Mouse (Mus musculus) midbrain, embryonic 16.5 days (tissue): ENCODE data around the gene 4932438H23Rik. TPM values are rescaled to one million over a fixed set of nuclear protein-coding genes. Genes with fewer than 3 reads are reported as not detected.
A peak's percentile ranks its signal among the peaks of the same experiment; 100 is the strongest.

ENCODE experiments used
- ATAC-seq: fragments of 200-750 bp; cut with Nextera tagmentation; 2 replicates; pipeline ENCODE4 v1.8.0; 2017; ENCODE audit warnings: moderate TSS enrichment
- H3K27ac ChIP-seq: fragments of 300-500 bp; sonication (generic); 2 replicates; pipeline ENCODE4 v1.5.1; 2014; ENCODE audit warnings: mild to moderate bottlenecking, low read length, mixed read lengths
- H3K27me3 ChIP-seq: fragments of 300-500 bp; sonication (generic); 2 replicates; pipeline ENCODE4 v1.6.1; 2014; ENCODE audit warnings: low read depth, low read length, mixed read lengths; ENCODE audit not compliant: control insufficient read depth, insufficient read depth
- H3K36me3 ChIP-seq: fragments of 300-500 bp; sonication (generic); 2 replicates; pipeline ENCODE4 v1.6.1; 2014; ENCODE audit warnings: mild to moderate bottlenecking, low read length, moderate library complexity, mixed read lengths; ENCODE audit not compliant: control insufficient read depth, insufficient read depth
- H3K4me1 ChIP-seq: fragments of 300-500 bp; sonication (generic); 2 replicates; pipeline ENCODE4 v1.6.1; 2014; ENCODE audit warnings: mild to moderate bottlenecking, low read length, mixed read lengths; ENCODE audit not compliant: control insufficient read depth, insufficient read depth
- H3K4me2 ChIP-seq: fragments of 300-500 bp; sonication (generic); 2 replicates; pipeline ENCODE4 v1.6.1; 2014; ENCODE audit warnings: mild to moderate bottlenecking, low read length, mixed read lengths
- H3K4me3 ChIP-seq: fragments of 300-500 bp; sonication (generic); 2 replicates; pipeline ENCODE4 v1.5.1; 2014; ENCODE audit warnings: low read depth, mild to moderate bottlenecking, low read length, moderate library complexity, mixed read lengths
- H3K9ac ChIP-seq: fragments of 300-500 bp; sonication (generic); 2 replicates; pipeline ENCODE4 v1.6.1; 2014; ENCODE audit warnings: low read depth, low read length, mixed read lengths
- H3K9me3 ChIP-seq: fragments of 300-500 bp; sonication (generic); replicated peaks from 2 replicates; pipeline ENCODE4 v1.6.1; 2014; ENCODE audit warnings: mild to moderate bottlenecking, low read length, mixed read lengths; ENCODE audit not compliant: control insufficient read depth, poor library complexity, severe bottlenecking
- WGBS: fragments of 180-500 bp; shearing (Covaris S2); extraction: QIAGEN DNeasy Blood & Tissue Kit; methylation state at CpG from one replicate; pipeline ENCODE4 v1.1.7; 2014; 5-methylcytosine and 5-hydroxymethylcytosine counted together
- polyA plus RNA-seq: library from polyadenylated mRNA; unstranded; fragments of >200 nt; fragmentation: Nextera tagmentation; extraction: Ambion mirVana; gene quantifications from 2 replicates; pipeline ENCODE4 v1.2.1, GENCODE M21; 2015

4932438H23Rik gene
- polyA plus RNA-seq, 1 experiment from 2014 or later = 0.87 TPM

GRCm38 (mm10) chr16:91105481-91106051 is 10.6 kb upstream of the 4932438H23Rik start:
- Histone ChIP-seq H3K27ac (no peak overlapping the region), H3K4me3 (no peak overlapping the region), H3K9ac (no peak overlapping the region), H3K9me3 (no peaks in the 10 kb centered on the region), H3K36me3 (no peaks in the 10 kb centered on the region), H3K27me3 (peaks cover 11% of the 10 kb centered on the region), H3K4me2 (no peak overlapping the region), H3K4me1 (no peaks in the 10 kb centered on the region)
- no peak for ATAC-seq
- 14% methylated on average over 13 of the region's 13 CpGs for WGBS

- Histone ChIP-seq H3K27ac (no peak overlapping the region), H3K4me1 (no peaks in the 10 kb centered on the region), H3K9ac (no peak overlapping the region), H3K9me3 (no peaks in the 10 kb centered on the region), H3K36me3 (no peaks in the 10 kb centered on the region), H3K4me2 (no peak overlapping the region), H3K4me3 (no peak overlapping the region), H3K27me3 (peaks cover 11% of the 10 kb centered on the region)
- ATAC-seq = no peak
- 16% methylated on average over 10 of the region's 10 CpGs for WGBS
These were observed 10.0 kb upstream of the 4932438H23Rik start for GRCm38 (mm10) chr16:91104821-91105480.

- Histone ChIP-seq H3K27ac (no peak overlapping the region), H3K9me3 (no peaks in the 10 kb centered on the region), H3K27me3 (peaks cover 11% of the 10 kb centered on the region), H3K36me3 (no peaks in the 10 kb centered on the region), H3K9ac (no peak overlapping the region), H3K4me2 (no peak overlapping the region), H3K4me1 (no peaks in the 10 kb centered on the region), H3K4me3 (no peak overlapping the region)
- WGBS = 70% methylated on average over 14 of the region's 14 CpGs
- ATAC-seq = no peak
These were observed 8.5 kb upstream of the 4932438H23Rik start for GRCm38 (mm10) chr16:91103386-91103785.

GRCm38 (mm10) chr16:91100484-91100883 is 5.6 kb upstream of the 4932438H23Rik start:
- H3K27ac ChIP-seq = no peak overlapping the region
- no peaks in the 10 kb centered on the region for H3K4me1 ChIP-seq
- no peaks in the 10 kb centered on the region for H3K9me3 ChIP-seq
- 63% methylated on average over 2 of the region's 2 CpGs for WGBS
- no peak overlapping the region for H3K9ac ChIP-seq
- peaks cover 8% of the 10 kb centered on the region for H3K27me3 ChIP-seq
- no peak overlapping the region for H3K4me3 ChIP-seq
- no peak overlapping the region for H3K4me2 ChIP-seq
- no peak for ATAC-seq
- H3K36me3 ChIP-seq = no peaks in the 10 kb centered on the region

- H3K4me2 ChIP-seq = peak overlapping the region; percentile 35; the same call in 1 of the 2 replicates
- H3K9me3 ChIP-seq = no peaks in the 10 kb centered on the region
- 21% methylated on average over 16 of the region's 16 CpGs for WGBS
- peak; percentile 28; the same call in 1 of the 2 replicates for ATAC-seq
- no peak overlapping the region for H3K4me3 ChIP-seq
- no peak overlapping the region for H3K27ac ChIP-seq
- peak overlapping the region; percentile 47; the same call in 1 of the 2 replicates for H3K9ac ChIP-seq
- H3K36me3 ChIP-seq = no peaks in the 10 kb centered on the region
- peaks cover 6% of the 10 kb centered on the region for H3K27me3 ChIP-seq
- no peaks in the 10 kb centered on the region for H3K4me1 ChIP-seq
These were observed 4.6 kb upstream of the 4932438H23Rik start for GRCm38 (mm10) chr16:91099444-91100065.

- ATAC-seq = no peak
- H3K27me3 ChIP-seq = peaks cover 3% of the 10 kb centered on the region
These were observed 2.9 kb upstream of the 4932438H23Rik start for GRCm38 (mm10) chr16:91097858-91098257.

GRCm38 (mm10) chr16:91096984-91097506 is 2.1 kb upstream of the 4932438H23Rik start:
- Histone ChIP-seq H3K4me3 (no peak overlapping the region), H3K27ac (no peak overlapping the region), H3K4me2 (no peak overlapping the region), H3K9me3 (no peaks in the 10 kb centered on the region), H3K27me3 (peaks cover 3% of the 10 kb centered on the region), H3K36me3 (no peaks in the 10 kb centered on the region), H3K9ac (no peak overlapping the region), H3K4me1 (no peaks in the 10 kb centered on the region)
- WGBS = 77% methylated on average over 4 of the region's 4 CpGs
- ATAC-seq = no peak

More at GRCm38 (mm10) chr16:91097858-91098257, 2.9 kb upstream of the 4932438H23Rik start:
- no peaks in the 10 kb centered on the region for H3K9me3 ChIP-seq
- no peak overlapping the region for H3K4me3 ChIP-seq
- H3K9ac ChIP-seq = no peak overlapping the region
- H3K27ac ChIP-seq = no peak overlapping the region
- 92% methylated on average over 11 of the region's 11 CpGs for WGBS
- no peaks in the 10 kb centered on the region for H3K4me1 ChIP-seq
- H3K4me2 ChIP-seq = no peak overlapping the region
- H3K36me3 ChIP-seq = no peaks in the 10 kb centered on the region

- WGBS = 94% methylated on average over 2 of the region's 2 CpGs
- no peak overlapping the region for H3K4me3 ChIP-seq
- no peak overlapping the region for H3K27ac ChIP-seq
- H3K4me2 ChIP-seq = no peak overlapping the region
- peaks cover 3% of the 10 kb centered on the region for H3K27me3 ChIP-seq
- H3K4me1 ChIP-seq = no peaks in the 10 kb centered on the region
- H3K9me3 ChIP-seq = no peaks in the 10 kb centered on the region
- no peaks in the 10 kb centered on the region for H3K36me3 ChIP-seq
- ATAC-seq = no peak
- H3K9ac ChIP-seq = no peak overlapping the region
These were observed 1.1 kb upstream of the 4932438H23Rik start for GRCm38 (mm10) chr16:91096016-91096415.
